Mouse (Mus musculus) left cerebral cortex, postnatal 36 days (tissue): ENCODE measurements at regions not wholly inside any gene's neighbourhood (a gene's known extent, or its start where the extent isn't known, plus 50 kb on each side); places are given as distances from the start of the nearest gene placed in this dataset.
A peak's percentile ranks its signal among the peaks of the same experiment; 100 is the strongest.

Experiments used
- DNase-seq, 2 experiments: peaks; one replicate each; pipeline ENCODE4 v3.0.0; 2021 to 2022; ENCODE audit warnings: low spot score in 2 of 2, mixed read lengths in 1 of 2
- intact Hi-C: fragments of 180-260 bp; cut with DNase I; formaldehyde crosslinking; loops from one replicate; pipeline ENCODE4 v1.15.1; 2025

- no peak for DNase-seq
- intact Hi-C loops, result no loop called here
Observed at GRCm38 (mm10) chr9:41703091-41703490, 421.0 kb downstream of the Sorl1 start.

- intact Hi-C loops, result no loop called here
- peak in 1 of 2 experiments; percentile 6 for DNase-seq
Observed at GRCm38 (mm10) chr9:41700683-41701082, 423.4 kb downstream of the Sorl1 start.

GRCm38 (mm10) chr9:41699031-41699430, 425.1 kb downstream of the Sorl1 start:
- intact Hi-C loops, result no loop called here
- no peak for DNase-seq

- DNase-seq, result peak; percentile 9 to 10
- intact Hi-C loops, result no loop called here
Observed at GRCm38 (mm10) chr9:41697611-41698467, 426.3 kb downstream of the Sorl1 start.

GRCm38 (mm10) chr9:41697160-41697559, 426.9 kb downstream of the Sorl1 start:
- intact Hi-C loops, result no loop called here
- no peak for DNase-seq

GRCm38 (mm10) chr9:41682911-41683310, 441.2 kb downstream of the Sorl1 start:
- intact Hi-C loops, result no loop called here
- no peak for DNase-seq

GRCm38 (mm10) chr9:41675656-41676055, 448.4 kb downstream of the Sorl1 start:
- intact Hi-C loops, result no loop called here
- no peak for DNase-seq

GRCm38 (mm10) chr9:41672958-41673357, 451.1 kb downstream of the Sorl1 start:
- intact Hi-C loops, result no loop called here
- DNase-seq, result no peak

- intact Hi-C loops, result no loop called here
- DNase-seq, result no peak
Observed at GRCm38 (mm10) chr9:41668741-41669140, 455.4 kb downstream of the Sorl1 start.

- intact Hi-C loops, result no loop called here
- peak; percentile 27 to 49 for DNase-seq
Observed at GRCm38 (mm10) chr9:41665000-41665685, 459.0 kb downstream of the Sorl1 start.

GRCm38 (mm10) chr9:41660576-41660975, 463.5 kb downstream of the Sorl1 start:
- DNase-seq, result no peak
- intact Hi-C loops, result no loop called here

- intact Hi-C loops, result no loop called here
- DNase-seq, result no peak
Observed at GRCm38 (mm10) chr9:41660011-41660410, 464.1 kb downstream of the Sorl1 start.

- intact Hi-C loops, result no loop called here
- no peak for DNase-seq
Observed at GRCm38 (mm10) chr9:41631564-41632205, 470.2 kb upstream of the Ubash3b start.

- intact Hi-C loops, result no loop called here
- DNase-seq, result no peak
Observed at GRCm38 (mm10) chr9:41621341-41621740, 459.8 kb upstream of the Ubash3b start.

- DNase-seq, result no peak
- intact Hi-C loops, result loop anchor here (10.0 kb wide), 1 partner anchor 121 kb away; no protein-coding TSS in a partner anchor
Observed at GRCm38 (mm10) chr9:41614002-41614401, 452.5 kb upstream of the Ubash3b start.

GRCm38 (mm10) chr9:41612802-41613550, 451.5 kb upstream of the Ubash3b start:
- intact Hi-C loops, result loop anchor here (10.0 kb wide), 1 partner anchor 122 kb away; no protein-coding TSS in a partner anchor
- DNase-seq, result no peak

- no peak for DNase-seq
- intact Hi-C loops, result loop anchor here (10.0 kb wide), 1 partner anchor 122 kb away; no protein-coding TSS in a partner anchor
Observed at GRCm38 (mm10) chr9:41612452-41612795, 450.9 kb upstream of the Ubash3b start.

GRCm38 (mm10) chr9:41611534-41612451, 450.3 kb upstream of the Ubash3b start:
- no peak for DNase-seq
- intact Hi-C loops, result loop anchor here (10.0 kb wide), 1 partner anchor 123 kb away; no protein-coding TSS in a partner anchor

- DNase-seq, result no peak
- intact Hi-C loops, result loop anchor here (10.0 kb wide), 1 partner anchor 124 kb away; no protein-coding TSS in a partner anchor
Observed at GRCm38 (mm10) chr9:41610347-41610746, 448.9 kb upstream of the Ubash3b start.
